Mouse (Mus musculus) lung, postnatal 0 days (tissue): ENCODE measurements at regions not wholly inside any gene's neighbourhood (a gene's known extent, or its start where the extent isn't known, plus 50 kb on each side); places are given as distances from the start of the nearest gene placed in this dataset.

Experiments
- CTCF ChIP-seq: IDR thresholded peaks from 2 replicates; pipeline ENCODE4 v1.5.1; 2016; ENCODE audit warnings: antibody characterized with exemption, mild to moderate bottlenecking
- EP300 ChIP-seq: IDR thresholded peaks from 2 replicates; pipeline ENCODE4 v1.6.1; 2016; ENCODE audit warnings: antibody characterized with exemption, mild to moderate bottlenecking, control low read depth

DNA sequence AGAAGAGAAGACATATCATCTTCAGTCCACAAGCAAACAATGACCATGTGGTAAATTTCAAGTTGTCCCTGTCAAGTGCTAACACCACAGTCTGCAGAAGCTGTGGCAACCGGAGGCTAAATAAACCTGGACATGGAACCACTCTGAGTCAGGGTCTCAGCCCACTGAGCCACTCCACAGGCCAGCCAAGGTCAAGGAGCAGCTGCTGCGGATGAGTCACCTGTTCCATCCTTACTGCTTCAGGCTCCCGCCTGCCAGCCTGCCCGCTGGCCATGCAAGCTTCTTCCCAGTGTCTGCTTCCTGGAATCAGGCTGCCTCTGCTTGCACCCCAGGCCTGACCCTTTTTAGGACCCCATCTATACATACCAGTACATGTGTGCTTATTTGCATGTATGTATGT, 319.8 kb downstream of the 1700129C05Rik start:
- TF ChIP-seq CTCF, result no peak
- no peak for TF ChIP-seq EP300
